Mouse (Mus musculus): ENCODE measurements around the gene Mthfd2. TPM values are rescaled to one million over a fixed set of nuclear protein-coding genes. Genes with fewer than 3 reads are reported as not detected.

Mthfd2 gene
- total RNA-seq, 2 experiments from 2014 or later, result 5.7 to 8.1 TPM

- DNase-seq (ENCODE audit: extremely low spot score in 1 of 2, low spot score in 2 of 2), result no peak
- H3K27ac ChIP-seq, result peak overlapping the region; percentile 91
- intact Hi-C loops (cut with DNase I), result loop anchor here (10.0 kb wide), 1 partner anchor 448 kb away; the partner anchor contains the start of gene Tex261
Measured at GRCm38 (mm10) chr6:83326761-83327160, 1.1 kb upstream of the Mthfd2 start.

DNA sequence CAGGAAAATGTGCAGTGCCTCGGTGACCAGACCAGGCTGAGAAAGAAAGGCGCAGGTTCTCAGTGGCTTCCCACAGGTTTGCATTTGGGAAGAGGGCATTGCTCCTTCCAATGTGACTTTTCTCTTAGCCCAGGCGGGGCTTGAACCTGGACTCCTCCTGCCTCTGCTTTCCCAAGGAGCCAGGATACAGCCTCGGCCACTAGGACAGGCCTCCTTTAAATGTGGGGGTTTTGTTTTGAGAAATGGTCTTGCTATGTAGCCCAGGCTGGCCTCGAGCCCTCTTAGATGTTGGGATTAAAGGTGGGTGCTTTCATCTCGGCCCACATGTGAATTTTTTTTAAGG is 657 bp upstream of the Mthfd2 start:
- no peak for DNase-seq (ENCODE audit: extremely low spot score in 1 of 2, low spot score in 2 of 2)
- peak overlapping the region; percentile 91 for H3K27ac ChIP-seq
- intact Hi-C loops (cut with DNase I), result loop anchor here (10.0 kb wide), 1 partner anchor 448 kb away; the partner anchor contains the start of gene Tex261
- TF ChIP-seq CTCF (IDR thresholded peaks at IDR 0.05), result no peak
- peak overlapping the region; percentile 77 for H3K4me3 ChIP-seq

More at GRCm38 (mm10) chr6:83326761-83327160, 1.1 kb upstream of the Mthfd2 start:
- TF ChIP-seq CTCF (IDR thresholded peaks at IDR 0.05), result no peak
- H3K4me3 ChIP-seq, result peak overlapping the region; percentile 77

GRCm38 (mm10) chr6:83323652-83324419 is 1.9 kb downstream of the Mthfd2 start:
- no peak overlapping the region for H3K27ac ChIP-seq

DNA sequence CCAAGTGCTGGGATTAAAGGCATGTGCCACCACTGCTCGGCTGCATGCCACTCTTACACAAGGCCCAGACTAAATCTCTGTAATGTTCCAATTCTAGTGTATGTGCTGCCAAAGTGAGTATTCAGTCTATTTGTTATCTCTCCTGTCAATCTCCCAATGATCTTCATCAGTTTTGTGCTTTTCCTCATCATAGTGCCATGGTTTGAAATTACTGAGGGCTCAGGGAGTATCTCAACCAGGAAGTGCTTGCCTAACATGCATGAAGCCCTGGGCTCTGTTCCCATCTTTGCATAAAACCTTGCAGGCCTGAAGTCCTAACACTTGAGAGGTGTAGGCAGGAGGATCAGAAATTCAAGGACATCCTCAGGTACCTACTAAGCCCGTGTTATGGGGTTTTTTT is 2.9 kb downstream of the Mthfd2 start:
- DNase-seq (ENCODE audit: extremely low spot score in 1 of 2, low spot score in 2 of 2), result no peak
- intact Hi-C loops (cut with DNase I), result loop anchor here (10.0 kb wide), 1 partner anchor 452 kb away; the partner anchor contains the start of gene Tex261
- no peak overlapping the region for H3K4me3 ChIP-seq
- TF ChIP-seq CTCF (IDR thresholded peaks at IDR 0.05), result no peak
- no peak overlapping the region for H3K27ac ChIP-seq

More at GRCm38 (mm10) chr6:83323652-83324419, 1.9 kb downstream of the Mthfd2 start:
- H3K4me3 ChIP-seq, result no peak overlapping the region
- intact Hi-C loops (cut with DNase I), result loop anchor here (10.0 kb wide), 1 partner anchor 451 kb away; the partner anchor contains the start of gene Tex261
- TF ChIP-seq CTCF (IDR thresholded peaks at IDR 0.05), result no peak
- DNase-seq (ENCODE audit: extremely low spot score in 1 of 2, low spot score in 2 of 2), result no peak

- no peak overlapping the region for H3K27ac ChIP-seq
- TF ChIP-seq CTCF (IDR thresholded peaks at IDR 0.05), result no peak
- H3K4me3 ChIP-seq, result no peak overlapping the region
- intact Hi-C loops (cut with DNase I), result loop anchor here (10.0 kb wide), 1 partner anchor 453 kb away; the partner anchor contains the start of gene Tex261
- no peak for DNase-seq (ENCODE audit: extremely low spot score in 1 of 2, low spot score in 2 of 2)
Measured at GRCm38 (mm10) chr6:83321927-83322326, 3.8 kb downstream of the Mthfd2 start.

DNA sequence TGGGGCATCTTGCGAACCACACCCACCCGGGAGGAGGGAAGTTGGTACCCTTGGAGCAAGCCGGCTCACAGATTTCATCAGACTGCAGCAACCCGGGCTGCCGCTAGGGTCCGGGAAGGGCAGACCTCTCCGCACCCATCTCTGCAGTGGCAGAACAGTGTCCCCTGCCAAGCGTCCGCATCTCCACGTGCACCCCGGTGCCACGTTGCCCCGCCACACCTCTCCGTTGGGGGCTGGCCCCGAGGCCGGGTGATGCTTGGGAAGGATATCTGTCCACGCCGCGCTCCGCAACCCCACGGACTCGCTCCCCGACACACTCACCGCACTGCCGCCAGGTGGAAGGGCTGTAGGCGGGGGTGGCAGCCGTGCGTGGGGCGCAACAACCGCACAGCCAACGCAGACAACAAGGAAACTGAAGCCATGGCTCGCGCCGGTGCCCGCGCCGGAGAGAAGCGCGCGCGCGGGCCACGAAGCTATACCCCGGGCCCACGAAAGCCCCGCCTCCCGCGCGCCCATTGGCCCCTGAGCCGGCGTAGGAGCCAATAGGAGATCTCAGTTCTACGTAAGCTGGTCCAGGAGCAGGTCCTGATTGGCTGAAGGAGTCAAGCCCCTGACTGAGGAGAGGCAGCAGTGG is 8.5 kb downstream of the Mthfd2 start:
- DNase-seq (ENCODE audit: extremely low spot score in 1 of 2, low spot score in 2 of 2), result peak; percentile 90
- Histone ChIP-seq H3K4me3 (peak overlapping the region; percentile 99), H3K27ac (peak overlapping the region; percentile 67)
- intact Hi-C loops (cut with DNase I), result loop anchor here (2.0 kb wide), 1 partner anchor 102 kb away; no protein-coding TSS in a partner anchor
- TF ChIP-seq CTCF (IDR thresholded peaks at IDR 0.05), result peak; percentile 80

GRCm38 (mm10) chr6:83316022-83316421 is 9.7 kb downstream of the Mthfd2 start:
- TF ChIP-seq CTCF (IDR thresholded peaks at IDR 0.05), result no peak
- intact Hi-C loops (cut with DNase I), result loop anchor here (2.0 kb wide), 1 partner anchor 101 kb away; no protein-coding TSS in a partner anchor
- H3K4me3 ChIP-seq, result no peak overlapping the region
- H3K27ac ChIP-seq, result no peak overlapping the region
- DNase-seq (ENCODE audit: extremely low spot score in 1 of 2, low spot score in 2 of 2), result peak in 1 of 2 experiments; percentile 14

- no peak overlapping the region for H3K4me3 ChIP-seq
- TF ChIP-seq CTCF (IDR thresholded peaks at IDR 0.05), result no peak
- intact Hi-C loops (cut with DNase I), result no loop called here
- no peak overlapping the region for H3K27ac ChIP-seq
- no peak for DNase-seq (ENCODE audit: extremely low spot score in 1 of 2, low spot score in 2 of 2)
Measured at GRCm38 (mm10) chr6:83315293-83315692, 10.4 kb downstream of the Mthfd2 start.

DNA sequence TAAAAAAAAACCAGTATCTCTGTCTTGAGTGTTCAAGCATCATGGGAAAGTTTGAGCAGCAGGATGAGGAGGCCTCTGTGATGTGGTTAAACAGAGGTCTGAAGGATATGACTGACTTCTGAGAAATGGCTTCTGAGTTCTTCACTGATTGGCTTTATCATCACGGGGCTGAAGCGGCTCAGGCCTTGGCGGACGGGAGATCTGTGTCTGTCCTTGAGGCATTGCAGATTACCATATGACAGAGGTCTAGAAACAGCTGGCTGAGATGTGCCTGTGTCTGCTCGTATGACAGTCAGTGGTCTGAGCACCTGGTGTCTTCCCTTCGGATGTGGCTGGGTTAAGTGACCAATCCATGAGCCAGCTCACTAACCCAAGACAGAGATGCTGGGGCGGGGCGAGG is 13.2 kb downstream of the Mthfd2 start:
- TF ChIP-seq CTCF (IDR thresholded peaks at IDR 0.05), result no peak
- intact Hi-C loops (cut with DNase I), result no loop called here
- Histone ChIP-seq H3K4me3 (no peak overlapping the region), H3K27ac (no peak overlapping the region)
- no peak for DNase-seq (ENCODE audit: extremely low spot score in 1 of 2, low spot score in 2 of 2)

DNA sequence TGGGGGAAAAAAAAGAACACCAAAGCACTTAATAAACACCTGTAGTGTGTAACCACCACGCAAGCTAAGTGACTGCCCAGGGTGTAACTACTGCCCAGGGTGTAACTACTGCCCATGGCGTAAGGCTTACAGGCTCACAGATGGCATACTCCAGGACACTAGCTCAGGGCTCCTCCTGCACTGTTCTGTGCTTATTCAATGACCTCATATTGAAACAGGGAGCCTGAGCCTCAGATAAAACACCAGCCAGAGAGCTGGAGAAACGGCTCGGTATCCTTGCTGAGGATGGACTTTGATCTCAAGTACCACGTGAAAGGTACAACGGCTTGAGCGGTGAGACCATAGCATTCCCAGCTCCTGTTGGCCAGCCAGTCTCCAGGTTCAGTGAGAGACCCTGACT is 13.7 kb downstream of the Mthfd2 start:
- DNase-seq (ENCODE audit: extremely low spot score in 1 of 2, low spot score in 2 of 2), result no peak
- intact Hi-C loops (cut with DNase I), result no loop called here
- no peak for TF ChIP-seq CTCF (IDR thresholded peaks at IDR 0.05)
- H3K4me3 ChIP-seq, result no peak overlapping the region
- no peak overlapping the region for H3K27ac ChIP-seq

GRCm38 (mm10) chr6:83311206-83311605 is 14.5 kb downstream of the Mthfd2 start:
- no peak for TF ChIP-seq CTCF (IDR thresholded peaks at IDR 0.05)
- Histone ChIP-seq H3K4me3 (no peak overlapping the region), H3K27ac (no peak overlapping the region)
- DNase-seq (ENCODE audit: extremely low spot score in 1 of 2, low spot score in 2 of 2), result no peak
- intact Hi-C loops (cut with DNase I), result no loop called here

DNA sequence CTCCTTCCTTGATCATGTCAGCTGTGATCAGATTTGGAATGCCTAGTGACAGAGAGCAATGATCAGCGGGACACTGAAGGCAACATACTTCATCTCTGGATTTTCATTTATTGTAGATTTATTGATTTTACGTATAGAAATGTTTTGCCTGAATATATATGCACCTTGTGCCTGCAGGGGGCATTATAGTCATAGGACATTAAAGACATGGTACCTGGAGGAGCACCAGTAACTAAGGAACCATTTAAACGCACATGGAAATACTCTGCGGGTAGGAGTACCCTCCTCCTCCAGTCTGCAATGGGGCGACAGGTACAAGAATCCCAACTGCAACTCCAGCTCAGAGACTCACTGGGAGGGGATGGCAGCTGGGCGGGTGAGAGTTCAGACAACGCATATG is 16.7 kb downstream of the Mthfd2 start:
- DNase-seq (ENCODE audit: extremely low spot score in 1 of 2, low spot score in 2 of 2), result no peak
- no peak; the same call in none of the 2 replicates for TF ChIP-seq CTCF (IDR thresholded peaks at IDR 0.05)
- Histone ChIP-seq H3K27ac (no peak overlapping the region), H3K4me3 (no peak overlapping the region)
- intact Hi-C loops (cut with DNase I), result no loop called here
